Mouse (Mus musculus): ENCODE results near the gene Rbfox3. TPM values are rescaled to one million over a fixed set of nuclear protein-coding genes. Genes with fewer than 3 reads are reported as not detected.
A peak's percentile ranks its signal among the peaks of the same experiment; 100 is the strongest.

Gene Rbfox3
- total and polyA plus RNA-seq, 3 experiments: not detected

GRCm38 (mm10) chr11:118576611-118577010 lies 334.8 kb downstream of the Rbfox3 start:
- Histone ChIP-seq H3K27me3 (replicated peaks) (peaks cover 94% of the 10 kb centered on the region), H3K9ac (ENCODE audit: insufficient read depth, low read depth) (no peak overlapping the region), H3K27ac (ENCODE audit: insufficient read depth, low read depth) (no peak overlapping the region), H3K9me3 (replicated peaks; ENCODE audit: low read length) (no peaks in the 10 kb centered on the region), H3K4me2 (ENCODE audit: insufficient read depth, low read depth, poor library complexity, severe bottlenecking) (no peak overlapping the region), H3K4me1 (ENCODE audit: control insufficient read depth in 1 of 2, insufficient read depth in 2 of 2) (no peaks in the 10 kb centered on the region), H3K4me3 (replicated peaks in 1 of 3; ENCODE audit: low read depth in 2 of 3, low read length in 2 of 3, poor library complexity in 1 of 3) (no peak overlapping the region), H3K79me2 (replicated peaks; ENCODE audit: control insufficient read depth, extremely low read depth, insufficient read depth, poor library complexity, severe bottlenecking) (no peaks in the 10 kb centered on the region), H3K36me3 (replicated peaks in 1 of 2; ENCODE audit: control insufficient read depth in 1 of 2, insufficient read depth in 1 of 2, low read length in 1 of 2) (no peaks in the 10 kb centered on the region)
- DNase-seq (ENCODE audit: extremely low read depth): no peak
- no peak for TF ChIP-seq MXI1 (IDR thresholded peaks at IDR 0.05; ENCODE audit: low read depth, low read length)
- in situ Hi-C loops (cut with MboI; ENCODE audit: low pct_ligation_motif_present, low pct_unique_long_range_greater_than_20kb, low sequenced_read_pairs) (no loop called here), dilution Hi-C loops (cut with MboI; ENCODE audit: extremely low pct_ligation_motif_present, extremely low pct_unique_long_range_greater_than_20kb, low sequenced_read_pairs) (no loop called here)

DNA sequence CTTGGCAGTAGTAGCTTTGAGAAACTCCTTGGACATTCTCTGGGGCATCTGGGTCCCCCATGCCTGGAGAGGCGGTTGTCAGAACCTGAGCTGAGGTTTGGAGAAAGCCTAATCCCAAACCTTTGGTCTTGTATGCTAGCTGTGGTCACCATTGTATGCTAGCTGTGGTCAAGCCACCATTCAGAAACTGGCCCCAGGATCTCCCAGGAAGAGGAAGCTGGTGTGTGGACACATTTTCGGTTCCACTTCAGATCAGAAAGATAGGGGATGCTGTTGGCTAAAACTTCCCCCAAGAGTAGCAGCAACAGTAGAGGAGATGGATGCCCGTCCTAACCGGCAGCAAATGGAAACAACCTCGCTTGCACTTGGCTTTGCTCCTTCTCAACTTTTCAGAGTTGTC lies 337.0 kb downstream of the Rbfox3 start:
- no peak overlapping the region for H3K27ac ChIP-seq (ENCODE audit: insufficient read depth, low read depth)
- no peaks in the 10 kb centered on the region for H3K36me3 ChIP-seq (replicated peaks in 1 of 2; ENCODE audit: control insufficient read depth in 1 of 2, insufficient read depth in 1 of 2, low read length in 1 of 2)
- no peaks in the 10 kb centered on the region for H3K4me1 ChIP-seq (ENCODE audit: control insufficient read depth in 1 of 2, insufficient read depth in 2 of 2)
- H3K4me2 ChIP-seq (ENCODE audit: insufficient read depth, low read depth, poor library complexity, severe bottlenecking): no peak overlapping the region
- H3K27me3 ChIP-seq (replicated peaks): peaks cover 88% of the 10 kb centered on the region
- dilution Hi-C loops (cut with MboI; ENCODE audit: extremely low pct_ligation_motif_present, extremely low pct_unique_long_range_greater_than_20kb, low sequenced_read_pairs) (no loop called here), in situ Hi-C loops (cut with MboI; ENCODE audit: low pct_ligation_motif_present, low pct_unique_long_range_greater_than_20kb, low sequenced_read_pairs) (no loop called here)
- no peak for TF ChIP-seq USF1 (IDR thresholded peaks at IDR 0.05; ENCODE audit: low read depth, low read length)
- no peak for TF ChIP-seq KAT2A (IDR thresholded peaks at IDR 0.05; ENCODE audit: insufficient replicate concordance, low read length)
- no peak for TF ChIP-seq JUN (IDR thresholded peaks at IDR 0.05; ENCODE audit: insufficient read depth, low read depth, low read length)
- no peak for TF ChIP-seq SIN3A (IDR thresholded peaks at IDR 0.05; ENCODE audit: low read length)
- TF ChIP-seq BHLHE40 (IDR thresholded peaks at IDR 0.05; ENCODE audit: low read depth, low read length): no peak
- TF ChIP-seq MAFK (IDR thresholded peaks at IDR 0.05; ENCODE audit: insufficient replicate concordance, low read length): no peak
- TF ChIP-seq CHD2 (IDR thresholded peaks at IDR 0.05; ENCODE audit: low read length): no peak
- TF ChIP-seq GABPA (IDR thresholded peaks at IDR 0.05; ENCODE audit: insufficient replicate concordance, low read depth, low read length): no peak
- no peak for TF ChIP-seq NELFE (IDR thresholded peaks at IDR 0.05; ENCODE audit: low read depth, low read length)
- TF ChIP-seq USF2 (conservative IDR thresholded peaks at IDR 0.05; ENCODE audit: low read depth, low read length): no peak
- TF ChIP-seq MXI1 (IDR thresholded peaks at IDR 0.05; ENCODE audit: low read depth, low read length): no peak
- no peak for TF ChIP-seq SMC3 (IDR thresholded peaks at IDR 0.05; ENCODE audit: low read depth, low read length)
- TF ChIP-seq RAD21 (IDR thresholded peaks at IDR 0.05; ENCODE audit: low read depth, low read length): no peak
- TF ChIP-seq POLR2A (IDR thresholded peaks at IDR 0.05; ENCODE audit: low read depth, low read length): no peak
- no peak for TF ChIP-seq MEF2A (IDR thresholded peaks at IDR 0.05; ENCODE audit: borderline replicate concordance, low read depth, low read length)
- no peak overlapping the region for H3K9ac ChIP-seq (ENCODE audit: insufficient read depth, low read depth)
- no peak for DNase-seq (ENCODE audit: extremely low read depth)
- no peaks in the 10 kb centered on the region for H3K79me2 ChIP-seq (replicated peaks; ENCODE audit: control insufficient read depth, extremely low read depth, insufficient read depth, poor library complexity, severe bottlenecking)
- H3K9me3 ChIP-seq (replicated peaks; ENCODE audit: low read length): peaks cover 6% of the 10 kb centered on the region
- no peak overlapping the region for H3K4me3 ChIP-seq (replicated peaks in 1 of 3; ENCODE audit: low read depth in 2 of 3, low read length in 2 of 3, poor library complexity in 1 of 3)

DNA sequence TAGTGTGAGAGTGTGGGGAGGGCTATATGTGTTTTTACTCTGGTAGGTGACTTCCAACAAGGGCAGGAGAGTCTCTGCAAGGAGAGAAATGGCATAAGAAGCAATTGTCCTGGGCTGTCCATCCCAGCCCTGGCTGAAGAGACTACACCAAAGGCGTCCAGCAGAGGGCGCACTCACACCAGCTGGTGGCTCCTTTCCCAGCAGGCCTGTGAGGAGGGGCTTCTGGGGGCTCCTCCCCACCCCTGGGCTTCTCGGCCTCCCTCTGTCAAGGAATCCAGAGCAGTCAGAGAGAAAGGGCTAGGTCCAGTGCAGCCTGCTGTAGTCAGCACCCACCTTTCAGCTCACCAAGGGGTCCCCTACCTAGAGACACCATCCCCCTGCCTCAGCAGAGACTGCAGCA lies 337.8 kb downstream of the Rbfox3 start:
- dilution Hi-C loops (cut with MboI; ENCODE audit: extremely low pct_ligation_motif_present, extremely low pct_unique_long_range_greater_than_20kb, low sequenced_read_pairs) (no loop called here), in situ Hi-C loops (cut with MboI; ENCODE audit: low pct_ligation_motif_present, low pct_unique_long_range_greater_than_20kb, low sequenced_read_pairs) (no loop called here)
- no peaks in the 10 kb centered on the region for H3K79me2 ChIP-seq (replicated peaks; ENCODE audit: control insufficient read depth, extremely low read depth, insufficient read depth, poor library complexity, severe bottlenecking)
- no peak overlapping the region for H3K4me3 ChIP-seq (replicated peaks in 1 of 3; ENCODE audit: low read depth in 2 of 3, low read length in 2 of 3, poor library complexity in 1 of 3)
- H3K27me3 ChIP-seq (replicated peaks): peaks cover 81% of the 10 kb centered on the region
- DNase-seq (ENCODE audit: extremely low read depth): peak; percentile 39
- H3K4me2 ChIP-seq (ENCODE audit: insufficient read depth, low read depth, poor library complexity, severe bottlenecking): no peak overlapping the region
- no peaks in the 10 kb centered on the region for H3K4me1 ChIP-seq (ENCODE audit: control insufficient read depth in 1 of 2, insufficient read depth in 2 of 2)
- peak; percentile 77 to 78 for TF ChIP-seq CTCF (conservative IDR thresholded peaks at IDR 0.05 in 1 of 2, IDR thresholded peaks at IDR 0.05 in 1 of 2; ENCODE audit: low read depth in 2 of 2, low read length in 2 of 2)
- peak; percentile 56 for TF ChIP-seq RAD21 (IDR thresholded peaks at IDR 0.05; ENCODE audit: low read depth, low read length)
- TF ChIP-seq SMC3 (IDR thresholded peaks at IDR 0.05; ENCODE audit: low read depth, low read length): peak; percentile 63
- no peak for TF ChIP-seq UBTF (IDR thresholded peaks at IDR 0.05; ENCODE audit: low read depth, low read length)
- H3K9ac ChIP-seq (ENCODE audit: insufficient read depth, low read depth): no peak overlapping the region
- H3K27ac ChIP-seq (ENCODE audit: insufficient read depth, low read depth): no peak overlapping the region
- H3K36me3 ChIP-seq (replicated peaks in 1 of 2; ENCODE audit: control insufficient read depth in 1 of 2, insufficient read depth in 1 of 2, low read length in 1 of 2): no peaks in the 10 kb centered on the region
- peaks cover 6% of the 10 kb centered on the region for H3K9me3 ChIP-seq (replicated peaks; ENCODE audit: low read length)

Data from CH12.LX (cell line).